Mouse (Mus musculus) myocyte (in vitro differentiated cells): Measurements from ENCODE around the gene Zfp169. TPM values are rescaled to one million over a fixed set of nuclear protein-coding genes. Genes with fewer than 3 reads are reported as not detected.

Experiments used
- polyA plus RNA-seq: library from polyadenylated mRNA; unstranded; fragments of >200 nt; fragmentation: generic; extraction: Trizol; gene quantifications from one replicate; pipeline ENCODE4 v1.2.1, GENCODE M21; 2012; ENCODE audit warnings: missing spikeins

Gene Zfp169
- polyA plus RNA-seq, 1 experiment = 1.6 TPM

Other genes with a start within 250 kb of the Zfp169 start
- gene A830005F24Rik, start 119 bp upstream of the Zfp169 start, polyA plus RNA-seq = 0.49 TPM
- gene Ptpdc1, start 112.2 kb upstream of the Zfp169 start, polyA plus RNA-seq = 4.4 TPM
- gene Barx1, start 149.5 kb upstream of the Zfp169 start, polyA plus RNA-seq = not detected